Mouse (Mus musculus) embryonic facial prominence, embryonic 10.5 days (tissue): Measurements from ENCODE around the gene Atp2b4. TPM values are rescaled to one million over a fixed set of nuclear protein-coding genes. Genes with fewer than 3 reads are reported as not detected.
A peak's percentile ranks its signal among the peaks of the same experiment; 100 is the strongest.

Experiments used
- DNase-seq: peaks from one replicate; pipeline ENCODE4 v3.0.0-alpha.2; 2017; ENCODE audit warnings: low spot score
- H3K27ac ChIP-seq: fragments of 300-500 bp; sonication (generic); replicated peaks from 2 replicates; pipeline ENCODE4 v1.5.1; 2016; ENCODE audit warnings: mild to moderate bottlenecking
- H3K27me3 ChIP-seq: fragments of 300-500 bp; sonication (generic); replicated peaks from 2 replicates; pipeline ENCODE4 v1.6.1; 2016; ENCODE audit warnings: low read depth, mild to moderate bottlenecking; ENCODE audit not compliant: poor library complexity, severe bottlenecking
- H3K36me3 ChIP-seq: fragments of 300-500 bp; sonication (generic); replicated peaks from 2 replicates; pipeline ENCODE4 v1.6.1; 2016; ENCODE audit warnings: mild to moderate bottlenecking, moderate library complexity
- H3K4me1 ChIP-seq: fragments of 300-500 bp; sonication (generic); 2 replicates; pipeline ENCODE4 v1.6.1; 2016
- H3K4me3 ChIP-seq: fragments of 300-500 bp; sonication (generic); 2 replicates; pipeline ENCODE4 v1.5.1; 2016; ENCODE audit warnings: mild to moderate bottlenecking, moderate library complexity
- H3K9me3 ChIP-seq: fragments of 300-500 bp; sonication (generic); 2 replicates; pipeline ENCODE4 v1.6.1; 2016; ENCODE audit warnings: mild to moderate bottlenecking
- WGBS: fragments of 180-500 bp; shearing (Covaris S2); methylation state at CpG from one replicate; pipeline ENCODE4 v1.1.7; 2016; 5-methylcytosine and 5-hydroxymethylcytosine counted together
- polyA plus RNA-seq: library from polyadenylated mRNA; unstranded; fragments of >200 nt; fragmentation: Nextera tagmentation; extraction: Ambion mirVana; gene quantifications from 2 replicates; pipeline ENCODE4 v1.2.1, GENCODE M21; 2016

The Atp2b4 gene
- polyA plus RNA-seq, 1 experiment from 2014 or later, result 5.2 TPM

GRCm38 (mm10) chr1:133735995-133736652 lies 64.7 kb downstream of the Atp2b4 start:
- peak; percentile 75 for DNase-seq
- no peaks in the 10 kb centered on the region for H3K9me3 ChIP-seq
- peaks cover 33% of the 10 kb centered on the region for H3K4me1 ChIP-seq
- peak overlapping the region; percentile 49 for H3K4me3 ChIP-seq
- peaks cover 52% of the 10 kb centered on the region for H3K27me3 ChIP-seq
- 16% methylated on average over 17 of the region's 17 CpGs for WGBS
- H3K27ac ChIP-seq, result peak overlapping the region; percentile 81
- H3K36me3 ChIP-seq, result peaks cover 9% of the 10 kb centered on the region

DNA sequence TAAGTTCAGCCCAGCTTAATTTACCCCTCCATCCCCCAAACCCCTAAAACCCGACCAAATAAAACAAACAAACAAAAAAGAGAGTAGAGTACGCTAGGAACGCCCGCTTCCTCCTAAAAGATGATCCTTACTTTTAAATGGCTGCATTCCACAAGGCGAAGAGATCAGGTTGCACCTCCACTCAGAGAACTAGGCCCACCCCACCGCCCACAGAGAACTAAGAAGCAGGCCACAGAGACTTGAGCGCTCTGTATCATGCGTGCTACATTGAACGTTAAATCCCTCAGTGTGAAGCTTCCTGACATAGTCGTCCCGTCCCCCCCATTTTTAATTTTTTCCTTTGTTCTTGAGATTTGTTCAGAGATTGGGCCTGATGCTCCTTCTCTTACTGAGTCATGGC lies 68.0 kb downstream of the Atp2b4 start:
- DNase-seq, result peak; percentile 42
- peak overlapping the region; percentile 60 for H3K27ac ChIP-seq

DNA sequence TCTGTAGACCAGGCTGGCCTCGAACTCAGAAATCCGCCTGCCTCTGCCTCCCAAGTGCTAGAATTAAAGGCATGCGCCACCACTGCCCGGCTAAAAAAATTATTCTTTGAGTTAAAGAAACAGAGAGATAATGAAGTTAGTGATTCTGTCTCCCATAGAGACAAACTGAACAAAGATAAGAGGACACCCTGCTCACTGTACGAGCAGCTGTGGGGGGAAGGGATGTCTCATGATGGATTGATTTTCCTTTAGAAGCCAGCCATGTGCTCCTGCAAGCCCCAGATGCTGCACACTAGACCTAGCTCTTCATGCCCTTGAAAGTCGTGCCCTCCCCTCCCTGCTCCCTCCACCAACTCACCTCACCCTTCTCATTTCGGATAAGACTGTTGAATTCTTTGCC lies 72.5 kb downstream of the Atp2b4 start:
- H3K36me3 ChIP-seq, result peaks cover 42% of the 10 kb centered on the region
- no peak overlapping the region for H3K4me3 ChIP-seq
- WGBS, result 87% methylated on average over 7 of the region's 7 CpGs

More for the DNA sequence above, 68.0 kb downstream of the Atp2b4 start:
- Histone ChIP-seq H3K9me3 (no peaks in the 10 kb centered on the region), H3K36me3 (peaks cover 37% of the 10 kb centered on the region), H3K27me3 (peaks cover 27% of the 10 kb centered on the region), H3K4me1 (peaks cover 30% of the 10 kb centered on the region), H3K4me3 (no peak overlapping the region)
- 50% methylated on average over 11 of the region's 11 CpGs for WGBS

GRCm38 (mm10) chr1:133720342-133720741 lies 80.5 kb downstream of the Atp2b4 start:
- peak; percentile 40 for DNase-seq
- 74% methylated on average over 7 of the region's 7 CpGs for WGBS
- peaks cover 15% of the 10 kb centered on the region for H3K36me3 ChIP-seq
- H3K4me3 ChIP-seq, result no peak overlapping the region
- H3K27me3 ChIP-seq, result no peaks in the 10 kb centered on the region
- H3K9me3 ChIP-seq, result no peaks in the 10 kb centered on the region
- H3K4me1 ChIP-seq, result no peaks in the 10 kb centered on the region
- H3K27ac ChIP-seq, result no peak overlapping the region

More for the DNA sequence above, 72.5 kb downstream of the Atp2b4 start:
- Histone ChIP-seq H3K9me3 (no peaks in the 10 kb centered on the region), H3K27ac (no peak overlapping the region), H3K4me1 (peaks cover 11% of the 10 kb centered on the region), H3K27me3 (no peaks in the 10 kb centered on the region)
- DNase-seq, result no peak

GRCm38 (mm10) chr1:133718786-133719185 lies 82.1 kb downstream of the Atp2b4 start:
- Histone ChIP-seq H3K4me1 (peaks cover 7% of the 10 kb centered on the region), H3K27ac (no peak overlapping the region), H3K9me3 (no peaks in the 10 kb centered on the region), H3K36me3 (peaks cover 15% of the 10 kb centered on the region), H3K27me3 (no peaks in the 10 kb centered on the region), H3K4me3 (no peak overlapping the region)
- 86% methylated on average over 8 of the region's 8 CpGs for WGBS
- DNase-seq, result no peak

DNA sequence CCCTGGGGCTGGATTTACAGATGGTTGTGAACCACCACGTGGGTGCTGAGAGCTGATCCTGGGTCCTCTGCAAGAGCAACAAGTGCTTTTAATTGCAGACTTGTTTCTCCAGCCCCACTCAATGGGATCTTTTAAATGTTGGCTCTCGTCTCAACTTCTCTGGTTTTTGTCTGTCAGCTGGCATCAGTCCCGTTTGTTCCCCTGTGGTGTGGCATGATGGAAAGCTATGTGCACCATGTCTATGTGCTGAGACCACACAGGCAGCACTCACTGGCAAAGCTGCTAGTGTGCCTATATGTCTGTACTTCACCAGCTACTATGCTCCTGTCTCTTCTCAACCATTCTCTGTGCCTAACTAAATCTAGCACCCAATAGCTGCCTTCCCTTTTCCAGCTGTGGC lies 82.5 kb downstream of the Atp2b4 start:
- Histone ChIP-seq H3K36me3 (peaks cover 15% of the 10 kb centered on the region), H3K27me3 (no peaks in the 10 kb centered on the region), H3K4me1 (peaks cover 11% of the 10 kb centered on the region), H3K9me3 (no peaks in the 10 kb centered on the region), H3K4me3 (no peak overlapping the region), H3K27ac (no peak overlapping the region)
- DNase-seq, result no peak
- WGBS, result 89% methylated on average over 3 of the region's 3 CpGs

DNA sequence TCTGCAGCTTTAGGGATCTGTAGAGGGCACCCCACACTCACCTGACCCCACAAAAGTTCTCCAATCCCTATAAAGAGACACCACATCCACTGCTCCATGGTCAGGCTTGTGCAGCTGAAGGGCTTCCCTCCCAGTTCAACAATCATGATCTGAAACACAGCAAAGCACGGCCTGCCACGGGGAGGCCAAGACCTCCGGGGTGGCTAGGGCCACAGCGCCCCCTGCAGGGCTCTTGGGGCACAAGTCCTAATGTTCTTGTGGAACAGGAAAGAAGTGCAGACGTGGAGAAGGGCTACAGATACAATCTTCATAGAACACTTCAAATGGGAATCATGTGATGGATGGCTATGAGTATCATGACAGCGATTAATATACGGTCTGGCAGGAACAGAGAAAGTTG lies 84.4 kb downstream of the Atp2b4 start:
- no peak overlapping the region for H3K27ac ChIP-seq
- no peaks in the 10 kb centered on the region for H3K9me3 ChIP-seq
- peaks cover 29% of the 10 kb centered on the region for H3K4me1 ChIP-seq
- no peaks in the 10 kb centered on the region for H3K27me3 ChIP-seq
- H3K4me3 ChIP-seq, result no peak overlapping the region
- peaks cover 15% of the 10 kb centered on the region for H3K36me3 ChIP-seq
- WGBS, result 27% methylated on average over 7 of the region's 7 CpGs
- DNase-seq, result peak; percentile 49

GRCm38 (mm10) chr1:133715191-133715590 lies 85.7 kb downstream of the Atp2b4 start:
- DNase-seq, result no peak
- Histone ChIP-seq H3K36me3 (peaks cover 15% of the 10 kb centered on the region), H3K9me3 (no peaks in the 10 kb centered on the region), H3K27me3 (no peaks in the 10 kb centered on the region), H3K27ac (0 out of 2 replicates have a peak overlapping the region, but pooled peaks have one; percentile 15), H3K4me1 (peaks cover 41% of the 10 kb centered on the region), H3K4me3 (no peak overlapping the region)
- 86% methylated on average over 1 of the region's 1 CpGs for WGBS

GRCm38 (mm10) chr1:133713009-133713370 lies 87.9 kb downstream of the Atp2b4 start:
- H3K4me1 ChIP-seq, result peaks cover 52% of the 10 kb centered on the region
- no peaks in the 10 kb centered on the region for H3K9me3 ChIP-seq
- DNase-seq, result peak; percentile 22
- H3K4me3 ChIP-seq, result no peak overlapping the region
- H3K36me3 ChIP-seq, result peaks cover 7% of the 10 kb centered on the region; the same call in 1 of the 2 replicates
- H3K27me3 ChIP-seq, result no peaks in the 10 kb centered on the region
- 23% methylated on average over 2 of the region's 2 CpGs for WGBS
- H3K27ac ChIP-seq, result peak overlapping the region; percentile 69

DNA sequence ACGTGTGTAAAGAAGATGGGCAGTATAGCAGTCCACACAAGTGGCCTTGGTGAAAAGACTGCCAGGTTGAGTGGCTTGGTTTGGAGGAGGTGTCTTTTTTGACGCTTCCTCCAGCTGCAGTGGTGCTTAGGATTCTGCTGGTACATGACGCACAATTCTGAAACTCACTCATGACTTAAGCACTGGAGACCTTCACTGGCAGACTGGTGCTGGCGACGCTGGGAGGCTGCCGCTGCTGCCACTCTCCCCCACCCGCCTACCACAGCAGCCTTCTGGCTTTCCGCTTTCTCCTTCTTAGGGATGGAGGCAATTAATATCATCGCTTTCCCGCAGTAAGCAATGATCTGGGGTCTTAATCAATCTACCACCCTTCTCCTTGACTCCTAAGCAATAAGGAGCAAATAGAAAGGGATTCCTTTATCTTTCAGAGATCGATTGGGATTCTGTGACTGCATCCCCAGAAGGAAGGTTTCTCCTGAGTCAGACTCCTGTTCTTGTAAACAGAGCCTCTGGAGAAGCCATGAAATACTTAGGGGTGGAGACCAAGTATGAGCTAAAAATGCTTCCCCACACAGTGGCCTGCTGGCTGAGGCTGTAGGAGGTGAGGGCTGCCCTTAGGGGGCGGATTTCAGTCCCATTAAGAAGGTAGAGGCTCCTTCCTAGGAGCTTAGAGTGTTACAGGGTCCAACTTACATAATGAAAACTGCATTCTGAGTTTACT lies 88.4 kb downstream of the Atp2b4 start:
- Histone ChIP-seq H3K9me3 (no peaks in the 10 kb centered on the region), H3K36me3 (peaks cover 7% of the 10 kb centered on the region; the same call in 1 of the 2 replicates), H3K27me3 (no peaks in the 10 kb centered on the region), H3K4me3 (no peak overlapping the region), H3K27ac (peak overlapping the region; percentile 69), H3K4me1 (peaks cover 58% of the 10 kb centered on the region)
- DNase-seq, result peak; percentile 36
- WGBS, result 41% methylated on average over 12 of the region's 12 CpGs

- Histone ChIP-seq H3K9me3 (no peaks in the 10 kb centered on the region), H3K4me3 (no peak overlapping the region), H3K27ac (peak overlapping the region; percentile 21; the same call in 1 of the 2 replicates), H3K4me1 (peaks cover 59% of the 10 kb centered on the region), H3K36me3 (no peaks in the 10 kb centered on the region; the same call in 1 of the 2 replicates), H3K27me3 (no peaks in the 10 kb centered on the region)
- 44% methylated on average over 6 of the region's 6 CpGs for WGBS
- DNase-seq, result no peak
Observed at GRCm38 (mm10) chr1:133711376-133711775, 89.5 kb downstream of the Atp2b4 start.

DNA sequence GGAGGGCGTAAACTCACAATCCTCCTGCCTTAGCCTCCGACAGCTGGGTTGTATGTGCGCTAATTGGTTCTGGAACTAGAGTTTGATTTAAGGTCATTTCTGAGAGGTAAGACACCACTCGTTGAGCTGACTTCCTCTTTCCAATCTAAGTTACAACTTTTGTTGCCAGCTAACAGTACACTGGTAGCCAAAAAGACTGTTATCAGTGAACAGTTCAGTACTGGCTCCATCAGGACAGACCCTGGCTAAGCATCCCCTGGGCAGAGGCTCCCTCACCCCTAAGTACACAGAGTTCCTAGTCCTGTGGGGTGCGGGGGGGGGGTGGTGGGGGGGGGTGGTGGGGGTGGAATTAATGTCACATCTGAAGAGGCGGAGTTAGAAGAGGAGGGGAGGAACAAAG lies 89.9 kb downstream of the Atp2b4 start:
- Histone ChIP-seq H3K27me3 (no peaks in the 10 kb centered on the region), H3K27ac (no peak overlapping the region; the same call in 1 of the 2 replicates), H3K4me3 (no peak overlapping the region), H3K4me1 (peaks cover 59% of the 10 kb centered on the region), H3K9me3 (no peaks in the 10 kb centered on the region), H3K36me3 (no peaks in the 10 kb centered on the region; the same call in 1 of the 2 replicates)
- no peak for DNase-seq
- 60% methylated on average over 6 of the region's 6 CpGs for WGBS

DNA sequence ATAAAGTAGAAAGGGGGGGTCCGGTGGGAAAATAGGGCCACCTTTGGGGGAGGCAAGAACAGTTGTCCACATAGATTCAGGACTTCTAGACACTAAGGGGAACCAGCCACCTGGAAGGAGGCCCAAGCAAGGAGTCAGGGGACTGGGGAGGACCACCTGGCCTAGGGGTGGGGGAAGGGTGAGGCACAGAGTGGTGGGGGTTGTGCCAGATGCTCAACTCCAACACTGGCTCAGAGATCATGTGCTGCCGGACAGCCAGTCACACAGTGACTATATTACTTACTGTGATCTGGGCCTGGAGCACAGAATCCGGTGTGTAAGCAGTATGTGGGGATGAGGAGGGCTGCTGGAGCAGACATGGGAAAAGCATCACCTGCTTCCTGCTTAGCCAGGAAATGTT lies 91.5 kb downstream of the Atp2b4 start:
- H3K27ac ChIP-seq, result peak overlapping the region; percentile 49

More for the DNA sequence above, 91.5 kb downstream of the Atp2b4 start:
- WGBS, result 77% methylated on average over 3 of the region's 3 CpGs
- no peaks in the 10 kb centered on the region for H3K9me3 ChIP-seq
- peak; percentile 37 for DNase-seq
- peaks cover 56% of the 10 kb centered on the region for H3K4me1 ChIP-seq
- no peak overlapping the region for H3K4me3 ChIP-seq
- H3K27me3 ChIP-seq, result no peaks in the 10 kb centered on the region; the same call in 1 of the 2 replicates
- peaks cover 3% of the 10 kb centered on the region; the same call in 1 of the 2 replicates for H3K36me3 ChIP-seq
